Mouse (Mus musculus) erythroblast, embryonic 14.5 days (primary cell): Measurements from ENCODE around the gene Rab31.

ENCODE experiments used
- GATA1 ChIP-seq: IDR thresholded peaks from 2 replicates; pipeline ENCODE4 v1.6.1; 2012; ENCODE audit warnings: low read length, inconsistent platforms, mixed read lengths
- TAL1 ChIP-seq: IDR thresholded peaks from 3 replicates; pipeline ENCODE4 v1.6.1; 2012; ENCODE audit warnings: low read length, inconsistent platforms, mixed read lengths

GRCm38 (mm10) chr17:65703527-65704391 lies 68.8 kb downstream of the Rab31 start:
- TF ChIP-seq GATA1, result no peak
- no peak for TF ChIP-seq TAL1
